Mouse (Mus musculus) bone marrow macrophage, adult 2 months (primary cell): ENCODE data around the gene Eef1a1.

Experiments
- CTCF ChIP-seq: IDR thresholded peaks from 2 replicates; pipeline ENCODE4 v1.5.1; 2012; ENCODE audit warnings: low read depth, mild to moderate bottlenecking, low read length, moderate library complexity
- POLR2A ChIP-seq: IDR thresholded peaks from 2 replicates; pipeline ENCODE4 v1.6.1; 2012; ENCODE audit warnings: mild to moderate bottlenecking, low read depth, low read length, borderline replicate concordance

DNA sequence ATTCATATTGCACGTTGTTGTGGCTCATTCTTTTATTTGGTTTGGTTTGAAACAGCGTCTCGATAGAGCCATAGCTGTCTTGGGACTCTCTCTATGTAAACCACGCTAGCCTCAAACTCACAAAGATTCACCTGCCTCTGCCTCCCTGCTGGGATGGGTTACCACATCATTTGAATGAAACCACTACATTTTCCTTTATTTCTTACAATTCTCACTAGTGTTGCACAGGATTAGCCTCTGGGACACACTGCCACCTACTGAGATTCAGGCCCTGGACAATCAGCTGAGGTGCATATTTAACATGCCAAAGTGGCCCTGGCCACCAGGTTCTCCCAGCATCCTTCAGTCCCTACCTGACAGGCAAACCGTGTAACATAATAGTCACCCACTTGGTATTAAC lies 49.5 kb downstream of the Eef1a1 start:
- TF ChIP-seq CTCF, result no peak
- no peak for TF ChIP-seq POLR2A
